Mouse (Mus musculus) bone marrow macrophage, adult 2 months (primary cell): Measurements from ENCODE around the gene Slc5a1.

ENCODE experiments used
- CTCF ChIP-seq: IDR thresholded peaks from 2 replicates; pipeline ENCODE4 v1.5.1; 2012; ENCODE audit warnings: low read depth, mild to moderate bottlenecking, low read length, moderate library complexity
- POLR2A ChIP-seq: IDR thresholded peaks from 2 replicates; pipeline ENCODE4 v1.6.1; 2012; ENCODE audit warnings: mild to moderate bottlenecking, low read depth, low read length, borderline replicate concordance

DNA sequence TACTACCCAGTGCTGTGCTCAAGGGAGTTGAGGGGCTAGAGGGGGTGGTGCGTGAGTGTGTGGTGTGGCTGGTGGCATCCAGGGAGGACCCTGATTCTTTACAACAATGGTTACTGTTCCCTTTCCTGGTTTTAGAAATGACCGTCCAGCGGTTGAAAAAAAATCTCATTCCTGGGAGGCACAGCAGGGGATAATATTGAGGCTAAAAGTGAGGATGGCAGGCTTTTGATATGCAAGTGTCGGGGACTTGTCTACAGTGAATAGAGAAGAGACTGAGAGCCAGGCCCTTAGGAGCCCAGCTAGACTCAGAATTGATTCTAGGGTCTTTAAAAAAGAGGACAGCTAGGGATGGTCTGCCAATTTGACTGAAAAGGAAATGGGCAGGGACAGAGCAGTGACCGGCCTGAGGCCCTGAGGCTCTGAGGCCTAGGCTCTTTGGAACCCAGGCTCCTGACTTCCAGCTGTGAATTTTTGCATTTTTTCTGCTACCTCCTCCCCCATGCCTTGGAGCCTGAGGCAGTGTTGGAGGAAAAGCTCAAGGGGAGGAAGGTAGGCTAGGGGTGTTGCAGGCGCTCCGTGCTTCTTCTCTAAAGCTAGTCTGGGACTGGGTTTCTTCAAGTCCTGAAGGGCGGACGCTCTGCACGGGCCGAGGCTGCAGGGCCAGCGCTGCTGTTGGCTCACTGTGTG is 1.5 kb upstream of the Slc5a1 start:
- TF ChIP-seq CTCF: no peak
- TF ChIP-seq POLR2A: no peak
